Mouse (Mus musculus) left cerebral cortex, adult 6 months (tissue): ENCODE data around the gene Tbx6. TPM values are rescaled to one million over a fixed set of nuclear protein-coding genes. Genes with fewer than 3 reads are reported as not detected.

Experiments
- long read RNA-seq, 2 experiments: library from polyadenylated mRNA; unstranded; transcript quantifications; one replicate each; pipeline ENCODE4 v2.0.0; 2019 to 2020
- polyA plus RNA-seq: library from polyadenylated mRNA; unstranded; fragments of <200 nt; fragmentation: Nextera tagmentation; gene quantifications from 2 replicates; pipeline ENCODE4 v1.2.3, GENCODE M21; 2021

Gene Tbx6
- 0.20 TPM in 1 of 2 replicates, not detected in the other for polyA plus RNA-seq
- long read RNA-seq, experiment 1: 0 reads
- long read RNA-seq, experiment 2: 0 reads

GRCm38 (mm10) chr7:126780971-126781635 lies at the start of gene Tbx6:
TSS of gene Tbx6 (plus strand) at chr7:126781483.

GRCm38 (mm10) chr7:126759050-126759671 lies 22.1 kb upstream of the Tbx6 start, which contains the start of gene Mapk3:
TSS of gene Mapk3 (plus strand) at chr7:126759601.

GRCm38 (mm10) chr7:126766201-126766600 lies 15.1 kb upstream of the Tbx6 start, which contains the start of gene Gdpd3:
TSS of gene Gdpd3 (plus strand) at chr7:126766334.

GRCm38 (mm10) chr7:126776598-126777057 lies 4.7 kb upstream of the Tbx6 start, which contains the start of gene Ypel3:
TSS of gene Ypel3 (plus strand) at chr7:126776955.

GRCm38 (mm10) chr7:126791851-126792720 lies 10.8 kb downstream of the Tbx6 start, which contains the start of gene Ppp4c:
TSS of gene Ppp4c (minus strand) at chr7:126792496.

GRCm38 (mm10) chr7:126797411-126798126 lies 16.3 kb downstream of the Tbx6 start, which contains the start of gene Fam57b:
TSS of gene Fam57b (plus strand) at chr7:126797668.

GRCm38 (mm10) chr7:126831539-126831938 lies 50.3 kb downstream of the Tbx6 start, which contains the start of gene 4930451I11Rik:
TSS of gene 4930451I11Rik (minus strand) at chr7:126831639.

Other genes with a start within 250 kb of the Tbx6 start
- 172 and 199 TPM in 2 replicates for gene Eif3c, start 215.1 kb upstream of the Tbx6 start, polyA plus RNA-seq
- gene Apobr, start 196.5 kb upstream of the Tbx6 start, polyA plus RNA-seq: 0.43 and 0.50 TPM in 2 replicates
- 14.3 and 14.5 TPM in 2 replicates for gene Cln3, start 195.7 kb upstream of the Tbx6 start, polyA plus RNA-seq
- not detected in 2 replicates for gene Il27, start 186.5 kb upstream of the Tbx6 start, polyA plus RNA-seq
- 44.2 and 54.6 TPM in 2 replicates for gene Nupr1, start 150.6 kb upstream of the Tbx6 start, polyA plus RNA-seq
- 29.1 and 30.0 TPM in 2 replicates for gene Sgf29, start 132.2 kb upstream of the Tbx6 start, polyA plus RNA-seq
- gene Sult1a1, start 105.1 kb upstream of the Tbx6 start, polyA plus RNA-seq: 13.9 and 18.1 TPM in 2 replicates
- 240 and 251 TPM in 2 replicates for gene Bola2, start 86.1 kb upstream of the Tbx6 start, polyA plus RNA-seq
- gene Slx1b, start 85.7 kb upstream of the Tbx6 start, polyA plus RNA-seq: 10.0 and 10.4 TPM in 2 replicates
- gene Coro1a, start 73.7 kb upstream of the Tbx6 start, polyA plus RNA-seq: 128 and 147 TPM in 2 replicates
- gene Mapk3, start 21.9 kb upstream of the Tbx6 start, polyA plus RNA-seq: 34.5 and 44.7 TPM in 2 replicates
- 0.40 and 0.59 TPM in 2 replicates for gene Gdpd3, start 15.1 kb upstream of the Tbx6 start, polyA plus RNA-seq
- gene Ypel3, start 4.5 kb upstream of the Tbx6 start, polyA plus RNA-seq: 119 and 625 TPM in 2 replicates
- gene Ppp4c, start 11.0 kb downstream of the Tbx6 start, polyA plus RNA-seq: 53.5 and 61.0 TPM in 2 replicates
- 5.9 and 8.8 TPM in 2 replicates for gene Fam57b, start 16.2 kb downstream of the Tbx6 start, polyA plus RNA-seq
- gene 4930451I11Rik, start 50.2 kb downstream of the Tbx6 start, polyA plus RNA-seq: 1.2 and 2.7 TPM in 2 replicates
- 14.1 and 30.1 TPM in 2 replicates for gene Doc2a, start 65.9 kb downstream of the Tbx6 start, polyA plus RNA-seq
- 3.4 and 4.3 TPM in 2 replicates for gene Hirip3, start 80.5 kb downstream of the Tbx6 start, polyA plus RNA-seq
- 44.1 and 57.6 TPM in 2 replicates for gene Ino80e, start 80.9 kb downstream of the Tbx6 start, polyA plus RNA-seq
- gene Taok2, start 103.2 kb downstream of the Tbx6 start, polyA plus RNA-seq: 9.7 and 10.8 TPM in 2 replicates
- 30.6 and 32.0 TPM in 2 replicates for gene Tmem219, start 141.4 kb downstream of the Tbx6 start, polyA plus RNA-seq
- 260 and 277 TPM in 2 replicates for gene Kctd13, start 147.4 kb downstream of the Tbx6 start, polyA plus RNA-seq
- gene Asphd1, start 168.1 kb downstream of the Tbx6 start, polyA plus RNA-seq: 11.2 and 13.6 TPM in 2 replicates
- 68.2 and 74.7 TPM in 2 replicates for gene Sez6l2, start 169.1 kb downstream of the Tbx6 start, polyA plus RNA-seq
- 223 and 227 TPM in 2 replicates for gene Cdipt, start 194.4 kb downstream of the Tbx6 start, polyA plus RNA-seq
- gene Cdiptos, start 194.6 kb downstream of the Tbx6 start, polyA plus RNA-seq: 0.32 and 0.79 TPM in 2 replicates
- gene Mvp, start 233.1 kb downstream of the Tbx6 start, polyA plus RNA-seq: 3.3 and 3.4 TPM in 2 replicates
- 0.64 TPM in 1 of 2 replicates, not detected in the other for gene Pagr1b, start 235.0 kb downstream of the Tbx6 start, polyA plus RNA-seq
- 3.0 and 33.4 TPM in 2 replicates for gene Pagr1a, start 235.9 kb downstream of the Tbx6 start, polyA plus RNA-seq
- 19.0 and 44.2 TPM in 2 replicates for gene Gm42742, start 239.6 kb downstream of the Tbx6 start, polyA plus RNA-seq
- 86.8 and 193 TPM in 2 replicates for gene Prrt2, start 239.7 kb downstream of the Tbx6 start, polyA plus RNA-seq
- 6.6 and 36.1 TPM in 2 replicates for gene Maz, start 245.6 kb downstream of the Tbx6 start, polyA plus RNA-seq